Mouse (Mus musculus) thymus, adult 2 months (tissue): Measurements from ENCODE around the gene Grwd1.

Experiments
- CTCF ChIP-seq: fragments of 200-500 bp; IDR thresholded peaks from 2 replicates; pipeline ENCODE4 v1.5.1; 2012; ENCODE audit warnings: mild to moderate bottlenecking, control low read depth, low read length, moderate library complexity, borderline replicate concordance; ENCODE audit not compliant: control insufficient read depth, poor library complexity, insufficient read depth; ENCODE audit errors: extremely low read depth
- POLR2A ChIP-seq: fragments of 200-500 bp; IDR thresholded peaks from 2 replicates; pipeline ENCODE4 v1.6.1; 2012; ENCODE audit warnings: mild to moderate bottlenecking, low read length, control low read depth, moderate library complexity; ENCODE audit not compliant: control insufficient read depth, poor library complexity, insufficient read depth; ENCODE audit errors: extremely low read depth

GRCm38 (mm10) chr7:45786136-45786578 is 44.6 kb downstream of the Grwd1 start:
- no peak for TF ChIP-seq POLR2A
- TF ChIP-seq CTCF = no peak
